Mouse (Mus musculus): ENCODE data around the gene Gm10718. TPM values are rescaled to one million over a fixed set of nuclear protein-coding genes. Genes with fewer than 3 reads are reported as not detected.
"Not testable (repeated sequence)": the region's sequence is repeated elsewhere in the genome, so short reads cannot be mapped to it uniquely, and the experiment has no call there.

The Gm10718 gene
- polyA plus RNA-seq, 1 experiment from 2014 or later, result not detected

DNA sequence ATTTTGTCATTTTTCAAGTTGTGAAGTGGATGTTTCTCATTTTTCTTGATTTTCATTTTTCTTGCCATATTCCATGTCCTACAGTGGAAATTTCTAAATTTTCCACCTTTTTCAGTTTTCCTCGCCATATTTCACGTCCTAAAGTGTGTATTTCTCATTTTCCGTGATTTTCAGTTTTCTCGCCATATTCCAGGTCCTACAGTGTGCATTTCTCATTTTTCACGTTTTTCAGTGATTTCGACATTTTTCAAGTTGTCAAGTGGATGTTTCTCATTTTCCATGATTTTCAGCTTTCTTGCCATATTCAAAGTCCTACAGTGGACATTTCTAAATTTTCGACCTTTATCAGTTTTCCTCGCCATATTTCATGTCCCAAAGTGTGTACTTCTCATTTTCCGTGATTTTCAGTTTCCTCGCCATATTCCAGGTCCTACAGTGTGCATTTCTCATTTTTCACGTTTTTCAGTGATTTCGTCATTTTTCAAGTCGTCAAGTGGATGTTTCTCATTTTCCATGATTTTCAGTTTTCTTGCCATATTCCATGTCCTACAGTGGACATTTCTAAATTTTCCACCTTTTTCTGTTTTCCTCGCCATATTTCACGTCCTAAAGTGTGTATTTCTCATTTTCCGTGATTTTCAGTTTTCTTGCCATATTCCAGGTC lies 770 bp downstream of the Gm10718 start:
- not testable (repeated sequence) for H3K4me1 ChIP-seq (replicated peaks; ENCODE audit: control insufficient read depth, insufficient read depth, low read length); H3K4me2 ChIP-seq (ENCODE audit: low read length); H3K9ac ChIP-seq (replicated peaks; ENCODE audit: low read depth, low read length); H3K27ac ChIP-seq (ENCODE audit: low read length); H3K4me3 ChIP-seq (replicated peaks; ENCODE audit: low read length); H3K36me3 ChIP-seq (ENCODE audit: control insufficient read depth, insufficient read depth); ATAC-seq; H3K9me3 ChIP-seq (ENCODE audit: control insufficient read depth, low read length); H3K27me3 ChIP-seq (replicated peaks; ENCODE audit: control insufficient read depth, insufficient read depth, low read length)
- 77% methylated on average over 14 of the region's 16 CpGs for WGBS

DNA sequence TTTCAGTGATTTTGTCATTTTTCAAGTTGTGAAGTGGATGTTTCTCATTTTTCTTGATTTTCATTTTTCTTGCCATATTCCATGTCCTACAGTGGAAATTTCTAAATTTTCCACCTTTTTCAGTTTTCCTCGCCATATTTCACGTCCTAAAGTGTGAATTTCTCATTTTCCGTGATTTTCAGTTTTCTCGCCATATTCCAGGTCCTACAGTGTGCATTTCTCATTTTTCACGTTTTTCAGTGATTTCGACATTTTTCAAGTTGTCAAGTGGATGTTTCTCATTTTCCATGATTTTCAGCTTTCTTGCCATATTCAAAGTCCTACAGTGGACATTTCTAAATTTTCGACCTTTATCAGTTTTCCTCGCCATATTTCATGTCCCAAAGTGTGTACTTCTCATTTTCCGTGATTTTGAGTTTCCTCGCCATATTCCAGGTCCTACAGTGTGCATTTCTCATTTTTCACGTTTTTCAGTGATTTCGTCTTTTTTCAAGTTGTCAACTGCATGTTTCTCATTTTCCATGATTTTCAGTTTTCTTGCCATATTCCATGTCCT lies 1.6 kb downstream of the Gm10718 start, which contains the start of gene Gm10717:
Gene Gm10717 (plus strand): TSS at position 506 of the 556 bp plus-strand sequence.
- H3K4me2 ChIP-seq (ENCODE audit: low read length); H3K36me3 ChIP-seq (ENCODE audit: control insufficient read depth, insufficient read depth); H3K27me3 ChIP-seq (replicated peaks; ENCODE audit: control insufficient read depth, insufficient read depth, low read length); H3K4me1 ChIP-seq (replicated peaks; ENCODE audit: control insufficient read depth, insufficient read depth, low read length); H3K9ac ChIP-seq (replicated peaks; ENCODE audit: low read depth, low read length); H3K9me3 ChIP-seq (ENCODE audit: control insufficient read depth, low read length); H3K27ac ChIP-seq (ENCODE audit: low read length); H3K4me3 ChIP-seq (replicated peaks; ENCODE audit: low read length); ATAC-seq: not testable (repeated sequence)
- 75% methylated on average over 12 of the region's 12 CpGs for WGBS

DNA sequence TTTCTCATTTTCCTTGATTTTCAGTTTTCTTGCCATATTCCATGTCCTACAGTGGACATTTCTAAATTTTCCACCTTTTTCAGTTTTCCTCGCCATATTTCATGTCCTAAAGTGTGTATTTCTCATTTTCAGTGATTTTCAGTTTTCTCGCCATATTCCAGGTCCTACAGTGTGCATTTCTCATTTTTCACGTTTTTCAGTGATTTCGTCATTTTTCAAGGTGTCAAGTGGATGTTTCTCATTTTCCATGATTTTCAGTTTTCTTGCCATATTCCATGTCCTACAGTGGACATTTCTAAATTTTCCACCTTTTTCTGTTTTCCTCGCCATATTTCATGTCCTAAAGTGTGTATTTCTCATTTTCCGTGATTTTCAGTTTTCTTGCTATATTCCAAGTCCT lies 2.3 kb downstream of the Gm10718 start:
- not testable (repeated sequence) for H3K36me3 ChIP-seq (ENCODE audit: control insufficient read depth, insufficient read depth); H3K9me3 ChIP-seq (ENCODE audit: control insufficient read depth, low read length); H3K27ac ChIP-seq (ENCODE audit: low read length); H3K4me3 ChIP-seq (replicated peaks; ENCODE audit: low read length); H3K9ac ChIP-seq (replicated peaks; ENCODE audit: low read depth, low read length); H3K4me1 ChIP-seq (replicated peaks; ENCODE audit: control insufficient read depth, insufficient read depth, low read length); H3K4me2 ChIP-seq (ENCODE audit: low read length); H3K27me3 ChIP-seq (replicated peaks; ENCODE audit: control insufficient read depth, insufficient read depth, low read length); ATAC-seq
- 66% methylated on average over 4 of the region's 6 CpGs for WGBS

DNA sequence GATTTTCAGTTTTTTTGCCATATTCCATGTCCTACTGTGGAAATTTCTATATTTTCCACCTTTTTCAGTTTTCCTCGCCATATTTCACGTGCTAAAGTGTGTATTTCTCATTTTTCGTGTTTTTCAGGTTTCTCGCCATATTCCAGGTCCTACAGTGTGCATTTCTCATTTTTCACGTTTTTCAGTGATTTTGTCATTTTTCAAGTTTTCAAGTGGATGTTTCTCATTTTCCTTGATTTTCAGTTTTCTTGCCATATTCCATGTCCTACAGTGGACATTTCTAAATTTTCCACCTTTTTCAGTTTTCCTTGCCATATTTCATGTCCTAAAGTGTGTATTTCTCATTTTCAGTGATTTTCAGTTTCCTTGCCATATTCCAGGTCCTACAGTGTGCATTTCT lies 2.8 kb downstream of the Gm10718 start:
- not testable (repeated sequence) for H3K4me3 ChIP-seq (replicated peaks; ENCODE audit: low read length); H3K4me1 ChIP-seq (replicated peaks; ENCODE audit: control insufficient read depth, insufficient read depth, low read length); H3K27me3 ChIP-seq (replicated peaks; ENCODE audit: control insufficient read depth, insufficient read depth, low read length); H3K27ac ChIP-seq (ENCODE audit: low read length); ATAC-seq; H3K4me2 ChIP-seq (ENCODE audit: low read length); H3K9me3 ChIP-seq (ENCODE audit: control insufficient read depth, low read length); H3K36me3 ChIP-seq (ENCODE audit: control insufficient read depth, insufficient read depth); H3K9ac ChIP-seq (replicated peaks; ENCODE audit: low read depth, low read length)
- WGBS, result 78% methylated on average over 5 of the region's 5 CpGs

DNA sequence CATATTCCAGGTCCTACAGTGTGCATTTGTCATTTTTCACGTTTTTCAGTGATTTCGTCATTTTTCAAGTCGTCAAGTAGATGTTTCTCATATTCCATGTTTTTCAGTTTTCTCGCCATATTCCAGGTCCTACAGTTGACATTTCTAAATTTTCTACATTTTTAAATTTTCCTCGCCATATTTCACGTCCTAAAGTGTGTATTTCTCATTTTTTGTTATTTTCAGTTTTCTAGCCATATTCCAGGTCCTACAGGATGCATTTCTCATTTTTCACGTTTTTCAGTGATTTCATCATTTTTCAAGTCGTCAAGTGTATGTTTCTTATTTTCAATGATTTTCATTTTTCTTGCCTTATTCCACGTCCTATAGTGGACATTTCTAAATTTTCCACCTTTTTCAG lies 3.4 kb downstream of the Gm10718 start:
- H3K27me3 ChIP-seq (replicated peaks; ENCODE audit: control insufficient read depth, insufficient read depth, low read length); ATAC-seq; H3K9me3 ChIP-seq (ENCODE audit: control insufficient read depth, low read length); H3K4me3 ChIP-seq (replicated peaks; ENCODE audit: low read length); H3K4me1 ChIP-seq (replicated peaks; ENCODE audit: control insufficient read depth, insufficient read depth, low read length); H3K36me3 ChIP-seq (ENCODE audit: control insufficient read depth, insufficient read depth); H3K4me2 ChIP-seq (ENCODE audit: low read length); H3K9ac ChIP-seq (replicated peaks; ENCODE audit: low read depth, low read length); H3K27ac ChIP-seq (ENCODE audit: low read length): not testable (repeated sequence)
- WGBS, result 70% methylated on average over 9 of the region's 9 CpGs

- not testable (repeated sequence) for H3K9me3 ChIP-seq (ENCODE audit: control insufficient read depth, low read length); ATAC-seq
These were observed 3.9 kb downstream of the Gm10718 start for GRCm38 (mm10) chr9:3027200-3027599.

GRCm38 (mm10) chr9:3029276-3030000 lies 6.1 kb downstream of the Gm10718 start:
- ATAC-seq, result not testable (repeated sequence)

More at GRCm38 (mm10) chr9:3027200-3027599, 3.9 kb downstream of the Gm10718 start:
- not testable (repeated sequence) for H3K27ac ChIP-seq (ENCODE audit: low read length); H3K4me3 ChIP-seq (replicated peaks; ENCODE audit: low read length); H3K36me3 ChIP-seq (ENCODE audit: control insufficient read depth, insufficient read depth); H3K9ac ChIP-seq (replicated peaks; ENCODE audit: low read depth, low read length); H3K4me2 ChIP-seq (ENCODE audit: low read length); H3K27me3 ChIP-seq (replicated peaks; ENCODE audit: control insufficient read depth, insufficient read depth, low read length); H3K4me1 ChIP-seq (replicated peaks; ENCODE audit: control insufficient read depth, insufficient read depth, low read length)
- 77% methylated on average over 9 of the region's 9 CpGs for WGBS

DNA sequence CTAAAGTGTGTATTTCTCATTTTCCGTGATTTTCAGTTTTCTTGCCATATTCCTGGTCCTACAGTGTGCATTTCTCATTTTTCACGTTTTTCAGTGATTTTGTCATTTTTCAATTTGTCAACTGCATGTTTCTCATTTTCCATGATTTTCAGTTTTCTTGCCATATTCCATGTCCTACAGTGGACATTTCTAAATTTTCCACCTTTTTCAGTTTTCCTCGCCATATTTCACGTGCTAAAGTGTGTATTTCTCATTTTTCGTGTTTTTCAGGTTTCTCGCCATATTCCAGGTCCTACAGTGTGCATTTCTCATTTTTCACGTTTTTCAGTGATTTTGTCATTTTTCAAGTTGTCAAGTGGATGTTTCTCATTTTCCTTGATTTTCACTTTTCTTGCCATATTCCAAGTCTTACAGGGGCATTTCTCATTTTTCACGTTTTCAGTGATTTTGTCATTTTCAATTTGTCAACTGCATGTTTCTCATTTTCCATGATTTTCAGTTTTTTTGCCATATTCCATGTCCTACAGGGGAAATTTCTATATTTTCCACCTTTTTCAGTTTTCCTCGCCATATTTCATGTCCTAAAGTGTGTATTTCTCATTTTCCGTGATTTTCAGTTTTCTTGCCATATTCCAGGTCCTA lies 7.5 kb downstream of the Gm10718 start:
- not testable (repeated sequence) for ATAC-seq

More at GRCm38 (mm10) chr9:3029276-3030000, 6.1 kb downstream of the Gm10718 start:
- WGBS, result 71% methylated on average over 12 of the region's 16 CpGs
- H3K4me1 ChIP-seq (replicated peaks; ENCODE audit: control insufficient read depth, insufficient read depth, low read length); H3K36me3 ChIP-seq (ENCODE audit: control insufficient read depth, insufficient read depth); H3K9ac ChIP-seq (replicated peaks; ENCODE audit: low read depth, low read length); H3K4me3 ChIP-seq (replicated peaks; ENCODE audit: low read length); H3K27ac ChIP-seq (ENCODE audit: low read length); H3K9me3 ChIP-seq (ENCODE audit: control insufficient read depth, low read length); H3K4me2 ChIP-seq (ENCODE audit: low read length); H3K27me3 ChIP-seq (replicated peaks; ENCODE audit: control insufficient read depth, insufficient read depth, low read length): not testable (repeated sequence)

DNA sequence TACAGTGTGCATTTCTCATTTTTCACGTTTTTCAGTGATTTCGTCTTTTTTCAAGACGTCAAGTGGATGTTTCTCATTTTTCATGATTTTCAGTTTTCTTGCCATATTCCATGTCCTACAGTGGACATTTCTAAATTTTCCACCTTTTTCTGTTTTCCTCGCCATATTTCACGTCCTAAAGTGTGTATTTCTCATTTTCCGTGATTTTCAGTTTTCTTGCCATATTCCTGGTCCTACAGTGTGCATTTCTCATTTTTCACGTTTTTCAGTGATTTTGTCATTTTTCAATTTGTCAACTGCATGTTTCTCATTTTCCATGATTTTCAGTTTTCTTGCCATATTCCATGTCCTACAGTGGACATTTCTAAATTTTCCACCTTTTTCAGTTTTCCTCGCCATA lies 11.0 kb downstream of the Gm10718 start, which contains the start of gene Gm17535:
Gene Gm17535 (plus strand): TSS at position 301 of the 400 bp plus-strand sequence.
- H3K27me3 ChIP-seq (replicated peaks; ENCODE audit: control insufficient read depth, insufficient read depth, low read length); H3K9me3 ChIP-seq (ENCODE audit: control insufficient read depth, low read length); H3K9ac ChIP-seq (replicated peaks; ENCODE audit: low read depth, low read length); H3K4me3 ChIP-seq (replicated peaks; ENCODE audit: low read length); H3K4me1 ChIP-seq (replicated peaks; ENCODE audit: control insufficient read depth, insufficient read depth, low read length); ATAC-seq; H3K36me3 ChIP-seq (ENCODE audit: control insufficient read depth, insufficient read depth); H3K4me2 ChIP-seq (ENCODE audit: low read length); H3K27ac ChIP-seq (ENCODE audit: low read length): not testable (repeated sequence)
- WGBS, result no CpG with 5 or more reads among the region's 8 CpGs

More for the DNA sequence above, 7.5 kb downstream of the Gm10718 start:
- not testable (repeated sequence) for H3K4me1 ChIP-seq (replicated peaks; ENCODE audit: control insufficient read depth, insufficient read depth, low read length); H3K9ac ChIP-seq (replicated peaks; ENCODE audit: low read depth, low read length); H3K27me3 ChIP-seq (replicated peaks; ENCODE audit: control insufficient read depth, insufficient read depth, low read length); H3K4me2 ChIP-seq (ENCODE audit: low read length); H3K36me3 ChIP-seq (ENCODE audit: control insufficient read depth, insufficient read depth); H3K9me3 ChIP-seq (ENCODE audit: control insufficient read depth, low read length); H3K4me3 ChIP-seq (replicated peaks; ENCODE audit: low read length); H3K27ac ChIP-seq (ENCODE audit: low read length)
- 68% methylated on average over 2 of the region's 10 CpGs for WGBS

Measured in forebrain, embryonic 16.5 days (tissue).